Mouse (Mus musculus) MEL (cell line): ENCODE data around the gene Adig. TPM values are rescaled to one million over a fixed set of nuclear protein-coding genes. Genes with fewer than 3 reads are reported as not detected.

Source experiments
- DNase-seq: peaks from one replicate; pipeline ENCODE4 v3.0.0; 2011; ENCODE audit warnings: low read depth, low spot score
- H3K27ac ChIP-seq: 2 replicates; pipeline ENCODE4 v1.5.1; 2012; ENCODE audit warnings: low read depth, mild to moderate bottlenecking, control low read depth, low read length, moderate library complexity; ENCODE audit not compliant: control insufficient read depth
- H3K27me3 ChIP-seq, 2 experiments: fragments of 150-350 bp in 1 of 2; sonication (generic) in 1 of 2; 2 replicates each; pipeline ENCODE4 v1.6.1; 2012; ENCODE audit warnings: low read length in 2 of 2, mild to moderate bottlenecking in 2 of 2, improper control_type of control experiment in 1 of 2, moderate library complexity in 1 of 2; ENCODE audit not compliant: insufficient read depth in 2 of 2, control insufficient read depth in 1 of 2
- H3K36me3 ChIP-seq, 2 experiments: 2 replicates each; pipeline ENCODE4 v1.6.1; 2012 to 2014; ENCODE audit warnings: low read length in 2 of 2, improper control_type of control experiment in 1 of 2, inconsistent platforms in 1 of 2, mild to moderate bottlenecking in 1 of 2; ENCODE audit not compliant: insufficient read depth in 2 of 2, control insufficient read depth in 1 of 2
- H3K4me1 ChIP-seq, 2 experiments: fragments of 150-350 bp in 1 of 2; sonication (generic) in 1 of 2; 2 replicates each; pipeline ENCODE4 v1.6.1; 2012; ENCODE audit warnings: low read length in 2 of 2, improper control_type of control experiment in 1 of 2, mild to moderate bottlenecking in 1 of 2; ENCODE audit not compliant: insufficient read depth in 2 of 2, control insufficient read depth in 1 of 2
- H3K4me3 ChIP-seq, 2 experiments: fragments of 150-350 bp in 1 of 2; sonication (generic) in 1 of 2; 2 replicates each; pipeline ENCODE4 v1.5.1; 2012; ENCODE audit warnings: low read depth in 2 of 2, low read length in 2 of 2, mild to moderate bottlenecking in 2 of 2, moderate library complexity in 2 of 2, control low read depth in 1 of 2, improper control_type of control experiment in 1 of 2; ENCODE audit not compliant: control insufficient read depth in 1 of 2, insufficient read depth in 1 of 2
- H3K79me2 ChIP-seq: 2 replicates; pipeline ENCODE4 v1.6.1; 2012; ENCODE audit warnings: mild to moderate bottlenecking, low read length, moderate library complexity; ENCODE audit not compliant: control insufficient read depth, poor library complexity, insufficient read depth
- H3K9ac ChIP-seq: 2 replicates; pipeline ENCODE4 v1.6.1; 2012; ENCODE audit warnings: low read depth, mild to moderate bottlenecking, control low read depth, low read length, moderate library complexity; ENCODE audit not compliant: control insufficient read depth, poor library complexity, severe bottlenecking
- H3K9me3 ChIP-seq: fragments of 150-350 bp; sonication (generic); replicated peaks from 2 replicates; pipeline ENCODE4 v1.6.1; 2012; ENCODE audit warnings: mild to moderate bottlenecking, low read length, improper control_type of control experiment, moderate library complexity; ENCODE audit not compliant: insufficient read depth
- CTCF ChIP-seq, 3 experiments: IDR thresholded peaks in 2 of 3; conservative IDR thresholded peaks in 1 of 3; 2 replicates each; pipeline ENCODE4 v1.5.1; 2011 to 2012; ENCODE audit warnings: low read length in 3 of 3, low read depth in 2 of 3, mild to moderate bottlenecking in 2 of 3, improper control_type of control experiment in 1 of 3, inconsistent platforms in 1 of 3, mixed read lengths in 1 of 3, moderate library complexity in 1 of 3; ENCODE audit not compliant: control insufficient read depth in 1 of 3, insufficient read depth in 1 of 3, poor library complexity in 1 of 3, severe bottlenecking in 1 of 3
- E2F4 ChIP-seq: IDR thresholded peaks from 2 replicates; pipeline ENCODE4 v1.6.1; 2011; ENCODE audit warnings: low read depth, low read length, improper control_type of control experiment, borderline replicate concordance
- ELF1 ChIP-seq: IDR thresholded peaks from 2 replicates; pipeline ENCODE4 v1.6.1; 2014; ENCODE audit warnings: low read depth, mild to moderate bottlenecking, inconsistent platforms, low read length, improper control_type of control experiment, moderate library complexity
- GABPA ChIP-seq: IDR thresholded peaks from 2 replicates; pipeline ENCODE4 v1.6.1; 2012; ENCODE audit warnings: low read depth, mild to moderate bottlenecking, inconsistent platforms, low read length, improper control_type of control experiment, moderate library complexity
- JUND ChIP-seq: IDR thresholded peaks from 2 replicates; pipeline ENCODE4 v1.6.1; 2011; ENCODE audit warnings: low read depth, mild to moderate bottlenecking, improper control_type of control experiment, low read length
- MAX ChIP-seq: IDR thresholded peaks from 2 replicates; pipeline ENCODE4 v1.6.1; 2011; ENCODE audit warnings: low read length, improper control_type of control experiment
- MYB ChIP-seq: IDR thresholded peaks from 2 replicates; pipeline ENCODE4 v1.6.1; 2011; ENCODE audit warnings: mild to moderate bottlenecking, low read depth, low read length, improper control_type of control experiment
- POLR2AphosphoS2 ChIP-seq: IDR thresholded peaks from 2 replicates; pipeline ENCODE4 v1.6.1; 2011; ENCODE audit warnings: low read length, improper control_type of control experiment
- POLR2AphosphoS5 ChIP-seq: IDR thresholded peaks from 2 replicates; pipeline ENCODE4 v1.6.1; 2012; ENCODE audit warnings: low read depth, borderline replicate concordance, mild to moderate bottlenecking, inconsistent platforms, low read length, moderate library complexity, mixed read lengths
- TBP ChIP-seq: IDR thresholded peaks from 2 replicates; pipeline ENCODE4 v1.8.0; 2011; ENCODE audit warnings: low read depth, low read length, improper control_type of control experiment
- USF1 ChIP-seq: IDR thresholded peaks from 2 replicates; pipeline ENCODE4 v1.6.1; 2014; ENCODE audit warnings: low read depth, mild to moderate bottlenecking, inconsistent platforms, low read length, improper control_type of control experiment, moderate library complexity
- USF2 ChIP-seq, 2 experiments: IDR thresholded peaks; 2 replicates each; pipeline ENCODE4 v1.6.1; 2011 to 2012; ENCODE audit warnings: improper control_type of control experiment in 2 of 2, low read length in 2 of 2, borderline replicate concordance in 1 of 2, inconsistent platforms in 1 of 2, low read depth in 1 of 2, mild to moderate bottlenecking in 1 of 2; ENCODE audit not compliant: insufficient read depth in 1 of 2
- polyA plus RNA-seq, 2 experiments: library from polyadenylated mRNA; stranded (reverse) in 1 of 2; unstranded in 1 of 2; fragments of >175 nt in 1 of 2; fragments of >200 nt in 1 of 2; gene quantifications; 2 replicates each; pipeline versions ENCODE4 v1.2.1 to v1.2.4; 2012; ENCODE audit warnings: low replicate concordance in 2 of 2, low read depth in 1 of 2; ENCODE audit not compliant: insufficient read length in 2 of 2, insufficient read depth in 1 of 2, missing spikeins in 1 of 2
- total RNA-seq: library from RNA; depleted of rRNA; stranded (reverse); fragments of 300-350 nt; gene quantifications from 2 replicates; pipeline ENCODE4 v1.2.3, GENCODE M21; 2012

Adig gene
- total and polyA plus RNA-seq, 3 experiments: not detected

DNA sequence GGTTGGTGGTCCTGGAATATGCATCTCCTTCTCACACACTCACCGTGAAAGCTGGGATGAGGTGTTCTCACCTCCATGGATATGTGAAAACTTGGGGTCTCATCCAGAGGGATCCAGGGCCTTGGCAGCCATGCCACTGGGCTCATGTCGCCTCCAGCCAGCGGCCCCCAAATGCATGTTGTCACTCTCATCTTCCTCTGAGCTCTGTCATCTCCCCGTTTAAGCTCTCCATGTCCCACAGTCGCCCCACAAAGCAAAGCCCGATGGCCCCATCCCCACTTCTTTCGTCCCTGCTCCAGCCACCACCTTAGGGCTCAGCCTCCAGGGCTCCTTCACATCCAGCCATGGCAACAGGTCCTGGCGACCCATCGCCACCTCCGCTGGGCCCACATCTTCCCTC lies 4.6 kb downstream of the Adig start:
- no peak overlapping the region for H3K9ac ChIP-seq
- no peaks in the 10 kb centered on the region for H3K27me3 ChIP-seq
- H3K36me3 ChIP-seq: no peaks in the 10 kb centered on the region
- no peaks in the 10 kb centered on the region for H3K4me1 ChIP-seq
- no peak overlapping the region for H3K4me3 ChIP-seq
- DNase-seq: no peak
- no peaks in the 10 kb centered on the region for H3K9me3 ChIP-seq
- H3K27ac ChIP-seq: no peak overlapping the region
- TF ChIP-seq JUND: no peak
- no peak for TF ChIP-seq CTCF (IDR thresholded peaks at IDR 0.05 in 2 of 3, conservative IDR thresholded peaks at IDR 0.05 in 1 of 3; ENCODE audit: control insufficient read depth in 1 of 3, insufficient read depth in 1 of 3, low read depth in 2 of 3, low read length in 3 of 3, poor library complexity in 1 of 3, severe bottlenecking in 1 of 3)
- TF ChIP-seq USF2 (IDR thresholded peaks at IDR 0.05; ENCODE audit: borderline replicate concordance in 1 of 2, insufficient read depth in 1 of 2, low read depth in 1 of 2, low read length in 2 of 2): no peak
- TF ChIP-seq POLR2AphosphoS2: no peak
- no peak for TF ChIP-seq ELF1
- TF ChIP-seq MAX: no peak
- H3K79me2 ChIP-seq: no peaks in the 10 kb centered on the region

DNA sequence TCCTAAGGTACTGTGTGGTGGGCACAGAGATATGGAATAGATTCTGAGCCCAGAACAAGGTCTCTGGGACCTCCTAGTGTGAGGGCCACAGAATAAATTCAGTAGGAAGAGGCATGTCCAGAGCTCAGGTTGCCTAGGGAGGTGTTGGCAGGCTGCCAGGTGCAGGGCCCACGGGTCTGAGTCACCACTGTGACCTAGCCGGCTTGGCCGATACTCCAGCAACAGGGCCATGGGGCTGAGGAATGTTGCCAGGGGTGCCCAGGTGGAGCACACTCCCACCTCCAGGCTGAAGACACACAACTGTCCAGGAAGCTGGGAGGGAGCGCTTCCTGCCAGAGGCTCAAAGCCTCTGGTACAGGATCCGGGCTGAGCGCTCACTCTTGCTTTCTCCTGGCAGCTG lies 8.3 kb downstream of the Adig start:
- Histone ChIP-seq H3K9ac (no peak overlapping the region), H3K27me3 (no peaks in the 10 kb centered on the region), H3K9me3 (no peaks in the 10 kb centered on the region), H3K36me3 (no peaks in the 10 kb centered on the region), H3K4me3 (no peak overlapping the region), H3K79me2 (no peaks in the 10 kb centered on the region), H3K4me1 (no peaks in the 10 kb centered on the region), H3K27ac (no peak overlapping the region)
- no peak for TF ChIP-seq MYB
- no peak for TF ChIP-seq MAX
- TF ChIP-seq USF1: no peak
- TF ChIP-seq POLR2AphosphoS5: no peak
- DNase-seq: no peak

DNA sequence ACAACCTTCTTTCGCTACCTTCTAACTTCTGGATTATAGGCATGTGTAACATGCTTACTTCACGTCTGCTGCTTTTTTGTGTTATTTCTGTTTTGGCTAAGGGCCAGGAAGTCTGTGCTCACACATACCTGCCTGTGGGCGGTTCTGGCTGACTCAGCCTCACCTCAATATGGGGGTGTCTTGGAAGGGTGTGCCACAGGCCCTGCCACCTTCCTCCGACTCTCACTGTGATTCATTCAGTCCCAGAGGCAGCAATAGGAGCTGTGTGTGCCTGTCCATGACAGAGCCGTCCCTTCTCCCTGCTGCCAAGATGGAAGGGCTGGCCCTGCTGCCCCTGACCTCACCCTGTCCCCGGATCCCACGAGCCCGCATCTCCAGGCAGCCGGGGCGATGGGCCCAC lies 10.1 kb downstream of the Adig start, which contains the start of gene Arhgap40:
Gene Arhgap40, plus strand, starts transcription at position 269 of the 400 bp plus-strand sequence.
- no peak within 1 kb of the TSS for H3K27ac ChIP-seq

More for the DNA sequence above, 10.1 kb downstream of the Adig start, which contains the start of gene Arhgap40:
- DNase-seq: no peak
- no peaks in the 10 kb centered on the region for H3K27me3 ChIP-seq
- TF ChIP-seq TBP: no peak
- no peak for TF ChIP-seq GABPA
- TF ChIP-seq E2F4: no peak
- no peak for TF ChIP-seq POLR2AphosphoS2
- TF ChIP-seq CTCF (IDR thresholded peaks at IDR 0.05 in 2 of 3, conservative IDR thresholded peaks at IDR 0.05 in 1 of 3; ENCODE audit: control insufficient read depth in 1 of 3, insufficient read depth in 1 of 3, low read depth in 2 of 3, low read length in 3 of 3, poor library complexity in 1 of 3, severe bottlenecking in 1 of 3): no peak
- H3K79me2 ChIP-seq: no peaks in the 10 kb centered on the region
- no peaks in the 10 kb centered on the region for H3K36me3 ChIP-seq
- no peak within 1 kb of the TSS for H3K4me3 ChIP-seq
- H3K4me1 ChIP-seq: no peaks in the 10 kb centered on the region
- H3K9me3 ChIP-seq: no peaks in the 10 kb centered on the region
- H3K9ac ChIP-seq: no peak within 1 kb of the TSS
